Mouse (Mus musculus) heart, postnatal 0 days (tissue): ENCODE measurements around the gene Nmrk2.

Experiments
- CTCF ChIP-seq: IDR thresholded peaks from 2 replicates; pipeline ENCODE4 v1.5.1; 2016; ENCODE audit warnings: antibody characterized with exemption, control low read depth, low read depth
- EP300 ChIP-seq: IDR thresholded peaks from 2 replicates; pipeline ENCODE4 v1.6.1; 2016; ENCODE audit warnings: antibody characterized with exemption, low read depth

DNA sequence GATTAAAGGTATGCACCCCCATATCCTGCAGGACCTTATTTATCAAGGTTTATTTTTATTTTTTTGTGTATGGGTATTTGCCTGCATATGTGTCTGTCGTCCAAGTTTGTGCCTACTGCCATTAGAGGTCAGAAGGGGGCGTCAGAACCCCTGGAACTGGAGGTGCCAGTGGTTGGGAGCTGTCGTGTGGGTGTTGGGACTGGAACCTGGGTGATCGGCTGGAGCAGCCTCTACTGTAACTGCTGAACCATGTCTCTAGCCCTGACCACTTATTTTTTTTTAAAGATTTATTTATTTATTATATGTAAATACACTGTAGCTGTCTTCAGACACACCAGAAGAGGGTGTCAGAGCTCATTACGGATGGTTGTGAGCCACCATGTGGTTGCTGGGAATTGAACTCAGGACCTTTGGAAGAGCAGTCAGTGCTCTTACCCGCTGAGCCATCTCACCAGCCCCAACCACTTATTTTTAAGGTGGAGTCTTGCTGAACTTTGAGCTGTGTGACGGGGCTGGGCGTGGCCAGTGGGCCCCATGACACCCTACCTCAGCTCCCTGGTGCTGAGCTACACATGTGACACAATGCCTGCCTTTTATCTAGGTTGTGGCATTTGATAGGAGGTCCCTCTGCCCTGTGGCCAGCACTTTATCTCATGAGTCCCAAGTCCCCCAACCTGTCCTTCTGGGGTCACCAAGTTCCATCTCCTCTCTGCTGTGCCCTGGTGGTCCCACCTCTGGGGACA, 1.3 kb upstream of the Nmrk2 start:
- TF ChIP-seq CTCF, result no peak
- no peak for TF ChIP-seq EP300
